Mouse (Mus musculus): ENCODE measurements around the gene Gm28043.

Gene Gm28043

GRCm38 (mm10) chr17:29680921-29681320 is 66.2 kb downstream of the Gm28043 start:
- DNase-seq = no peak

GRCm38 (mm10) chr17:29681669-29682068 is 67.0 kb downstream of the Gm28043 start:
- DNase-seq = peak; percentile 46 to 54

DNA sequence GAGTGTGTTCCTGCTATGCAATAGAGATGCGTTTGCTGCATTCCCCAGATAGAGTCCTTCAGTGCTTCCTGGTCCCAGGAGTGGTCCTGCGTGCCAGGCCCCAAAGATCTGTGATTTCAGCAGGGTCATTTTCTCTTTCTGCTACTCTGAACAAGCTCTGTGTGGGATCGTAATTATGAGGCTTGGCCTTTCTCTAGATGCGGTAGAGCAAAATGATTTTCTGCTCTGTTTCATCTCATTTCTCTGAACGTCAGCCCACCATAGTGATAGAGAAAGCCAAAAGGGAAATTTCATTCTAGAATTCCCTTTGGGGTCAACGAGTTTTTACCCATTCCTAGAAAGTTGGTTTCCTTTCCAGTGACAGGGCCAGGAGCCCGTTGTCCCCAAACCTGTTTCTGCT is 67.6 kb downstream of the Gm28043 start:
- peak in 1 of 2 experiments; percentile 26 for DNase-seq

DNA sequence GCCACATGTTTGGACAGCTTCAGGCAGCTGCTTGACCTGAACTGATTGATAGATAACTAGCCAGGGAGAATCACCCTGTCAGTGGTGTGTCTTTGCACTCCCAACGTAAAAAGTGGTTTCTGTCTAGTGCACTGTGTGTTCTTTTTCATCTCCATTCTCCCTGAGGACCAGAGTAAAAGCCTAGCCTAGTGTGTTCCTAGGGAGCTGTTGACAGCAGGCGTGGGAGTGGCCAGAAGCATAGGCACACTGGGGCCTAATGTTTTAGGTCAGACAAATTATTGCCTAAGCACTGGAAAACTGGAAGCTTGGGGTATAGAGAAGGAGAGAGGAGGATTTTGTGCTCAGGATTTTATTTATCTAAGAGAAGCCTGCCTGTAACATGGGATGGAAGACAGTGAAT is 68.5 kb downstream of the Gm28043 start:
- DNase-seq = no peak

- DNase-seq = no peak
Measured at GRCm38 (mm10) chr17:29684275-29684674, 69.6 kb downstream of the Gm28043 start.

DNA sequence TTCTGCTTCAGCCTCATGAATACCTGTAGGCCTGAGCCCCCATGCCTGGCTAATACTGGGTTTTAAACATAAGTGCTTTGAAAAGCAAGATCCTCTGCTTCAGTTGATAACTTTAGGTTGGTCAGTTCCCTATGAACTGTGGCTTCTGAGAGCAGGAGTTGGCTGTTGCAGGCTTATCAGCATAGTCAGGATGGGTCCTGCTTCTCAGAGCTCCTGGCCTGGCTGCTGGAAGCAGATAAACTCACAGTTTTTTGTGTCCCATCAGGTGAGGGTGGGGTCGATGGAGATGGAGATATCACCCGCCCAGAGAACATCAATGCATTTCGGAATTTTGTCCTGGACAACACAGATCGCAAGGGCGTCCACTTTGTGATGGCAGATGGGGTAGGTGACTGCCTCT is 72.1 kb downstream of the Gm28043 start:
- no peak for DNase-seq

GRCm38 (mm10) chr17:29687373-29687772 is 72.7 kb downstream of the Gm28043 start:
- DNase-seq = peak in 1 of 2 experiments; percentile 30

- peak; percentile 84 to 89 for DNase-seq
Measured at GRCm38 (mm10) chr17:29688610-29689009, 73.9 kb downstream of the Gm28043 start.

- DNase-seq = no peak
Measured at GRCm38 (mm10) chr17:29690257-29690656, 75.6 kb downstream of the Gm28043 start.

- no peak for DNase-seq
Measured at GRCm38 (mm10) chr17:29692827-29693226, 78.2 kb downstream of the Gm28043 start.

GRCm38 (mm10) chr17:29693571-29693970 is 78.9 kb downstream of the Gm28043 start:
- DNase-seq = no peak

GRCm38 (mm10) chr17:29694516-29694915 is 79.8 kb downstream of the Gm28043 start:
- DNase-seq = no peak

GRCm38 (mm10) chr17:29696940-29697339 is 82.3 kb downstream of the Gm28043 start:
- DNase-seq = no peak

DNA sequence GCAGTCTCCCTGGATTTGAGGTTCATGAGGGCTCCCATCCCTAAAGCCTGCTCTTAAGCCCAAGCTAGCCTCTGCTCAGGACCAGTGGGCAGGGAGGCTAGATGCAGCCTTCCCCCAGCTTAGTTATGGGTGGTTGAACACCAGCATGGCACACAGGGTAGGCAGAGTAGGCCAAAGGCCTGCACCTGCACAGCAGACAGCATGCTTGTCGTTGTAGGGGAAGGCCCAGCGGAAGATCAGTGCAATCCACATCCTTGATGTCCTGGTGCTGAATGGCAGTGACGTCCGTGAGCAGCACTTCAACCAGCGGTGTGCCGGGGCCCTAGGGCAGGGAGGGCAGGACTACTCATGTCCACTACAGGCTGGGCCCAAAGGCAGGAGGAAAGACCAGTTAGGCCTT is 83.7 kb downstream of the Gm28043 start:
- DNase-seq = no peak

DNA sequence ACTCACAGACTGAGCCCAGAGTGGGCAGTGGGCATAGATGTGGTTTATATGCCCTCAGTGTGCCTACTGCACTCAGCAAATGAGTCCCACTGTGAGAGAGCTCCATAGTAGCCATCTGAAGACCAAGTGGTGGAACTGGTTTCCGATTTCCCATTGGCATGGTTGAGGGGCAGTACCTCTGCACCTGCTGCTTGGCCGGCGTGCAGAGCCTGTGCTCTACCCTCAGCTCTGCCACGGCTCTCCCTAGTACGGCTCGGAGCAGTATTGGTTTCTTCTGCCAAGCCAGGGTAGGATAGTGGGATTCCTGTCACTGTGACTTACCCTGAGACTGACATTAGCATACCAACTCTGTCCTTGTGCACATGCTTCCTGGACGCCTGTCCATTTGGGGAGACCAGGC is 85.9 kb downstream of the Gm28043 start:
- DNase-seq = no peak

- DNase-seq = peak; percentile 58 to 60
Measured at GRCm38 (mm10) chr17:29702938-29703710, 88.4 kb downstream of the Gm28043 start.

GRCm38 (mm10) chr17:29704781-29705180 is 90.1 kb downstream of the Gm28043 start:
- DNase-seq = peak; percentile 85

DNA sequence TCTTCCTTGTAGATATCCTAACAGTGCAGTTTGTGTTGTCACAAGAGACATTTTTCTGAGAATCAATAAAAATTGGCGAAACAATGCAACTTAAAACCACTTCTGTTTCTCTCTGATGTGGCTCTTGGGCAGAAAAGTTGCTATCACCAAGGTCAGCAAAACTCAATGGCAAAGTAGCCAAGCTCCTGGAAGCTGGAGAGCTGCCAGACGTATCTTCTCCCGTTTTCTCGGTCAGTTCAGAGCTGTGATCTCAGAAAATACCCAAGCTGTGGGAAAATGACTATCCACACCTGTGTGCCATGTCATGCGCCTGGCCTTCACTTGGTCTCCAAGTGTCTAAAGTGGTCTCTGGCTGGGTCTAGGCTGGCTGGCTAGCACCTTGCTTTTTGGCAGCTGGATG is 91.2 kb downstream of the Gm28043 start:
- peak in 1 of 2 experiments; percentile 32 for DNase-seq

DNA sequence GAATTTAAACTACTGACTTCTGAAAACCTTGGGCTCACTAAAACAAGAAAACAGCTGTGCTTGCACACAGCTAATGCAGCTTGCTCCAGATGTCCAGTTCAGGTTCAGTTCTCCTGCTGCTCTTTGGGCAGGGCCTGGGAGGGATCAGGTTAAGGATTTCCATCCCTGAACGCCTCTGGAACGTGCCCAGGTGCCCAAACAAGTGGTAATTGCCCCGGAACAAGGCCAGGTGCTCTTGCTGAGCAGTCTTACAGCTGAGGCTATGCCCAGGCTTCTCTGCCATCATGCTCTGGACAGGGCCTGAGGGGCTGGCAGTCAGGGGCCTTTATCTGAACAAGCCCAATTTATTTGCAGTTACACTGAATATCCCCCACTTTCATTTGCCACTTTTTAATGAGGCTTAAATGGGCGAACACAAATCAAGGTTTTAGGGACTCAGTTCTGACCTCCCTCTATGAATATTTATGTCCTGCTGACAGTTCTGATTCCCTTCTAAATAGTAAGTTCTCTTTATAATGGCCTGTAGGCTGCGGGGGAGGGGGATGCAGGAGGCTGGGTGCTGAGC is 92.4 kb downstream of the Gm28043 start:
- peak in 1 of 2 experiments; percentile 39 for DNase-seq

DNA sequence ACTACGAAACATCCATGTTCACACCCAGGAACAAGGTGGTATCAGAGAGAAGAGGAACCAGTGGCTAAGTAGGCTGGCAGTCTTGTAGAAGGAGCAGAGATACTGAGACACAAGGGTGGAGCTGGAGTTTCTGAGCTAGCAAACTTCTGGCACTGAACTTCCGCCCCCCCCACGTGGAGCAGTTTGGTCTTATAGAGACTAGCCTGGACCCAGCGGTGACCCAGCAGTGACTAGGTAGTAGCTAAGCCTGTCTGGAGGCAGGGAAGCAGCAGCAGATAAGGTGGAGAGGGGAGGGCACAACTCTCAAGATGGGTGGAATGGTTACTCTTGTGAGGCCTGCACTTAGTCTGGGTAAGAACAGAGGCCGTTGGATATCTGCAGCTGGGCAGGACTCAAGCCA is 94.1 kb downstream of the Gm28043 start:
- peak in 1 of 2 experiments; percentile 15 for DNase-seq

GRCm38 (mm10) chr17:29710562-29711044 is 95.9 kb downstream of the Gm28043 start:
- DNase-seq = peak in 1 of 2 experiments; percentile 43

DNA sequence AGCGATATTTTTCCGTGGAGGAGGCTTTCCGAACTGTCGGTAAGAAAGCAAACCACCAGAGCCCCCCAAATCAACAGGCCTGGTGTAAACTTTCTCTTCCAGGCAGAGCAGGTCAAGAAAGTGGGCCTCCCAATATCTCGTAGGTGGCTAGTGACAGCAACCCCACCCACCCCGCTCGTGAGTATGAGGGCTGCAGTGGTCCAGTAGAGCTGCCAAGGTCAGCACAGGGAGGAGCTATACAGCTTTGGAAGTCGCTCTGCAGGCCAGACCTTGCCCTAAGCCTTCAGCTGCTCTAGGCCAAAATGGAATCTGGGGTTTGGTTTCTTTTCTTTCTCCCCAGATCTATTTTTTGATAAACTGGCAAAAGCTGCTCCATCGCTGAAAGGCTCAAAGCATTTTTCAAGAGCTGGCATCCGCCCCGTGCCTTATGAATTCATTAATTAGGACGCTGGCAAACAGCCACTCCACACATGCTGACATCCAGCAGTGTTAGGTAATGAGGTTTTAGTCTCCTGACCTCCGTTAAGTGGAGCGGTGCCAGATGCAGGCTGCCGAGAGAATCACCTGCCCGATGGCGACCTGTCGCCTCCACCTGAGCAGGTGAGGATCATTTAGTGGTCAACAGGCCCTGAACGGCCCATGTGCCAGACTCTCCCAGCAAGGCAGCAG is 96.5 kb downstream of the Gm28043 start:
- DNase-seq = peak; percentile 83 to 89

DNA sequence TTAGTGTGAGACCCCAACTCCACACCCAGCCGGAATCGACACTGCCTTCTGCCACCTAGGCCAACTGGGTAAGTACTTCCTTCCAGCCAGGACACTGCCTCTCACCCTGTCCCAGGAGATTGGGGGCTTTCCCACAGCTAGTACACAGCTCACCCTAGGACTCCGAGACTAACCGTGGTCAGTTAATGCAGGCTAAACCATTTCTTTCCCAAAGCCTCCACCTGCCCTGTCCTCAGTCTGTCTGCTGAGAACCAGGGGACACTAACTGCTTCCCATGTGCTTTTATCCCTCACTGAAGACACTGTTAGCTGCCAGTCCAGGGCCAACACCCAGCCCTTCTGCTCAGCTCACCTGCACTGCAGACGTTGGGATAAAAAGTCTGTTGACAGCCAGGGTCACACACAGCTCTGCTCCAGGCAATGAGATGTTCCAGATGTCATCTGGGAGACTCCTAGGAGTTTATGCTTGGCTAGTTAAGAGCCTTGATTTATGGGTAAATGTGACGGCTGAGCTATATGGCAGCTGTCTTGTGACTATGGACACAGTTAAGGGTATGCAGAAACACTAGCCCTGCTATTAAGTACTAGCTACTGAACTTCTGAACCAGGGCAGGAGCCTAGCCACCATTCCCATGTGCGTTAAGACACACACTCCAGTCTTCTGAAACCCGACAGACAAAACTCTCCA is 97.2 kb downstream of the Gm28043 start:
- DNase-seq = no peak
